Mouse (Mus musculus) kidney, postnatal 10 days (tissue): ENCODE results near the gene Defa32.
"Not testable (repeated sequence)": the region's sequence is repeated elsewhere in the genome, so short reads cannot be mapped to it uniquely, and the experiment has no call there.

ENCODE experiments used
- DNase-seq: peaks from one replicate; pipeline ENCODE4 v3.0.0; 2021; ENCODE audit warnings: mixed read lengths

Gene Defa32

GRCm38 (mm10) chr8:21528732-21529131 lies at the start of gene Defa32:
TSS of gene Defa32 (plus strand) at chr8:21529032.
- DNase-seq = not testable (repeated sequence)

- not testable (repeated sequence) for DNase-seq
These were observed 19.9 kb upstream of the Defa32 start, which contains the start of gene Defa20 for GRCm38 (mm10) chr8:21508958-21509357. TSS of gene Defa20 (plus strand) at chr8:21509258.

- not testable (repeated sequence) for DNase-seq
These were observed 36.3 kb downstream of the Defa32 start, which contains the start of gene Defa37 for GRCm38 (mm10) chr8:21565086-21565485. TSS of gene Defa37 (plus strand) at chr8:21565386.
